Mouse (Mus musculus): Measurements from ENCODE around the gene Kcnj11.

Kcnj11 gene

GRCm38 (mm10) chr7:46058882-46059281 is 41.7 kb downstream of the Kcnj11 start:
- in situ Hi-C loops (cut with MboI; ENCODE audit: unreplicated experiment in 2 of 2), result no loop called here

- in situ Hi-C loops (cut with MboI; ENCODE audit: unreplicated experiment in 2 of 2), result no loop called here
Measured at GRCm38 (mm10) chr7:46053566-46053965, 47.0 kb downstream of the Kcnj11 start.

- in situ Hi-C loops (cut with MboI; ENCODE audit: unreplicated experiment in 2 of 2), result no loop called here
Measured at GRCm38 (mm10) chr7:46052161-46052821, 48.3 kb downstream of the Kcnj11 start.

GRCm38 (mm10) chr7:46049981-46050380 is 50.6 kb downstream of the Kcnj11 start:
- in situ Hi-C loops (cut with MboI; ENCODE audit: unreplicated experiment in 2 of 2), result no loop called here

- in situ Hi-C loops (cut with MboI; ENCODE audit: unreplicated experiment in 2 of 2), result no loop called here
Measured at GRCm38 (mm10) chr7:46047873-46048562, 52.5 kb downstream of the Kcnj11 start.

GRCm38 (mm10) chr7:46045882-46046281 is 54.7 kb downstream of the Kcnj11 start:
- in situ Hi-C loops (cut with MboI; ENCODE audit: unreplicated experiment in 2 of 2), result no loop called here

GRCm38 (mm10) chr7:46044106-46044505 is 56.5 kb downstream of the Kcnj11 start:
- in situ Hi-C loops (cut with MboI; ENCODE audit: unreplicated experiment in 2 of 2), result no loop called here
